Mouse (Mus musculus) kidney, adult 2 months (tissue): Measurements from ENCODE around the gene Rad17.

Experiments used
- CTCF ChIP-seq: fragments of 200-500 bp; conservative IDR thresholded peaks from 2 replicates; pipeline ENCODE4 v1.5.1; 2011; ENCODE audit warnings: low read depth, mild to moderate bottlenecking, control low read depth, low read length, moderate library complexity, mixed read lengths; ENCODE audit not compliant: insufficient read depth, insufficient read length
- POLR2A ChIP-seq: fragments of 200-500 bp; IDR thresholded peaks from one replicate; pipeline ENCODE4 v1.6.1; 2011; ENCODE audit warnings: low read depth, low read length, control low read depth

- TF ChIP-seq CTCF (no peak), POLR2A (no peak)
Observed at GRCm38 (mm10) chr13:100687513-100687912, 36.7 kb upstream of the Rad17 start.
